Mouse (Mus musculus): ENCODE data around the gene Ldah. TPM values are rescaled to one million over a fixed set of nuclear protein-coding genes. Genes with fewer than 3 reads are reported as not detected.

Gene Ldah
- polyA plus RNA-seq, 1 experiment from 2014 or later = 64.2 TPM

DNA sequence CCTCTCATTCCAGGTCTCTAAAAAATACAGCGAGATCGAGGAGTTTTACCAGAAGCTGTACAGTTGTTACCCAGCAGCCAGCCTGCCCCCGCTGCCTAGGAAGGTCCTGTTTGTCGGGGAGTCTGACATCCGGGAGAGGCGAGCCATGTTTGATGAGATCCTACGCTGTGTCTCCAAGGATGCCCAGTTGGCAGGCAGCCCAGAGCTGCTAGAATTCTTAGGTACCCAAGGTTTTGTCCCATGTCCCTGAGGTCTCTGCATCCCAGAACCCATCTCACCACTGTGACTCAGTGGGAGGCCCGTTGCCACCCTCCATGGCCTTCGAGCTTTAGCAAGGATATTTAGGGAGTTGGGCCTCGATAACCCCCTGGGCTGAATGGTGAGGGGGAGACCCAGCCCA lies 113.6 kb downstream of the Ldah start:
- Histone ChIP-seq H3K9me3 (no peaks in the 10 kb centered on the region), H3K9ac (no peak overlapping the region), H3K27ac (no peak overlapping the region), H3K4me1 (peaks cover 14% of the 10 kb centered on the region), H3K36me3 (peaks cover 56% of the 10 kb centered on the region), H3K4me3 (no peak overlapping the region), H3K27me3 (no peaks in the 10 kb centered on the region), H3K4me2 (no peak overlapping the region)
- ATAC-seq (ENCODE audit: insufficient number of reproducible peaks, low FRiP score, low TSS enrichment, low read depth) = no peak
- 85% methylated on average over 10 of the region's 10 CpGs for WGBS

GRCm38 (mm10) chr12:8324086-8324485 lies 116.2 kb downstream of the Ldah start:
- WGBS = 88% methylated on average over 10 of the region's 10 CpGs
- Histone ChIP-seq H3K4me3 (no peak overlapping the region), H3K9ac (no peak overlapping the region), H3K4me1 (peaks cover 14% of the 10 kb centered on the region), H3K4me2 (no peak overlapping the region), H3K27ac (no peak overlapping the region), H3K27me3 (no peaks in the 10 kb centered on the region), H3K9me3 (no peaks in the 10 kb centered on the region), H3K36me3 (peaks cover 47% of the 10 kb centered on the region)
- ATAC-seq (ENCODE audit: insufficient number of reproducible peaks, low FRiP score, low TSS enrichment, low read depth) = no peak

DNA sequence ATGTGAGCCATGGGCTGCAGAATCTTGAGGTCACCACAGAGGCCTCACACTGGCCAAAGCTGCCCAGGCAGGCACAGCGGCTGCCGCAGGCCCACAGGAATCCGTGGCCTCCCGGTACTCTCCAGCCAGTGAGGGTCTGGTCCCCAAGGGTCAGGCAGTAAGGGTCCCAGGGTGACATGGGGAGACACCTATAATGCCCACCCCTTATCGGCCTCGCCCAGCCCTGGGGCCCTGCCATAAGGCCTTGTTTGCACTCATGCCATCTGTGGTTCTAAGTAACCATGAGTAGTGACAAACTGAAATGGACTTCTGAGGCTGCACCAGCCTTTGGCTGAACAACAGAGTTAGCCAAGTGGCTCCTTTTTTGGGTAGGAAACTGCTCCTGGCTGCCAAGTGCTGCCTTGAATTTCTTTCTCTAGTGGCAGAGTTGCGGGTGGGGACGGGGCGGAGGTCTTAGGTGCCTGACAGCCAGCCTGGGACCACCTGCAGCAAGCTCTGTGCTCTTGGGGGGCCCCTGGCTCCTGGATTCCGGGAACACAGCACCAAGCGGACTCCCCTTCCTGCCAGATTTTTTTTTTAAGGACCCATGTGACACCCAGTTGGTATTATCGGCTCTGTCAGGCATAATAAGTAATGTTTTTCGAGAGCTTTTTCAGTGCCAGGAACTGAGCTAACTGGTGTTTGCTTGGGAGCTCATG lies 117.5 kb downstream of the Ldah start:
- ATAC-seq (ENCODE audit: insufficient number of reproducible peaks, low FRiP score, low TSS enrichment, low read depth) = no peak

GRCm38 (mm10) chr12:8325943-8326522 lies 118.1 kb downstream of the Ldah start:
- Histone ChIP-seq H3K4me3 (no peak overlapping the region), H3K36me3 (peaks cover 48% of the 10 kb centered on the region), H3K4me2 (no peak overlapping the region), H3K4me1 (peaks cover 6% of the 10 kb centered on the region), H3K9me3 (no peaks in the 10 kb centered on the region), H3K9ac (no peak overlapping the region), H3K27ac (no peak overlapping the region), H3K27me3 (no peaks in the 10 kb centered on the region)
- no peak for ATAC-seq (ENCODE audit: insufficient number of reproducible peaks, low FRiP score, low TSS enrichment, low read depth)
- WGBS = 89% methylated on average over 17 of the region's 17 CpGs

More for the DNA sequence above, 117.5 kb downstream of the Ldah start:
- H3K4me3 ChIP-seq = no peak overlapping the region
- H3K9ac ChIP-seq = no peak overlapping the region
- H3K36me3 ChIP-seq = peaks cover 50% of the 10 kb centered on the region
- no peak overlapping the region for H3K27ac ChIP-seq
- 89% methylated on average over 13 of the region's 13 CpGs for WGBS
- no peak overlapping the region for H3K4me2 ChIP-seq
- H3K4me1 ChIP-seq = peaks cover 6% of the 10 kb centered on the region
- no peaks in the 10 kb centered on the region for H3K27me3 ChIP-seq
- H3K9me3 ChIP-seq = no peaks in the 10 kb centered on the region

GRCm38 (mm10) chr12:8326825-8327674 lies 119.1 kb downstream of the Ldah start:
- no peaks in the 10 kb centered on the region for H3K27me3 ChIP-seq
- peak; percentile 61 for ATAC-seq (ENCODE audit: insufficient number of reproducible peaks, low FRiP score, low TSS enrichment, low read depth)
- H3K9ac ChIP-seq = 0 out of 2 replicates have a peak overlapping the region, but pooled peaks have one; percentile 7
- 32% methylated on average over 17 of the region's 17 CpGs for WGBS
- peaks cover 10% of the 10 kb centered on the region for H3K4me1 ChIP-seq
- no peak overlapping the region for H3K4me2 ChIP-seq
- peak overlapping the region; percentile 57; the same call in 1 of the 2 replicates for H3K27ac ChIP-seq
- no peak overlapping the region for H3K4me3 ChIP-seq
- H3K36me3 ChIP-seq = peaks cover 49% of the 10 kb centered on the region
- H3K9me3 ChIP-seq = no peaks in the 10 kb centered on the region

DNA sequence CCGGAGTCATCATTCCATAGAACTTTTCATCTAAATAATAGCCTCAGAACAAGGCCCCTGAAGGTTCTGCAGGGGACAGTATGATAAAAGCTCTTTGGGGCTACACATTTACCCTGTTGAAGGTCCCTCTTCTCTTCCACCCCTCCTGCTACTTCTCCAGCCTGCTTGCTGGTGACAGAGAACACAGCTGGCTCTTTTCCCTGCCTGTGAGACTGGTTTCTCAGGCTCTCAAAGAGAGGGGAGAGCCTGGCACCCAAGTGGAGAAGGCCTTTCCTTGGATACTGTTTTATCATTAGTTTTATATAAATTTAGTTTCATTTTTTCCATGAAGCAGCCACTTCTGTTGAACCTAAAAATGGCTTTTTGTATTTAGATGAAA lies 119.8 kb downstream of the Ldah start:
- Histone ChIP-seq H3K4me1 (peaks cover 10% of the 10 kb centered on the region), H3K4me2 (no peak overlapping the region), H3K9ac (0 out of 2 replicates have a peak overlapping the region, but pooled peaks have one; percentile 7), H3K27me3 (no peaks in the 10 kb centered on the region), H3K36me3 (peaks cover 48% of the 10 kb centered on the region), H3K27ac (0 out of 2 replicates have a peak overlapping the region, but pooled peaks have one; percentile 57), H3K4me3 (no peak overlapping the region), H3K9me3 (no peaks in the 10 kb centered on the region)
- 91% methylated on average over 1 of the region's 1 CpGs for WGBS
- ATAC-seq (ENCODE audit: insufficient number of reproducible peaks, low FRiP score, low TSS enrichment, low read depth) = no peak

GRCm38 (mm10) chr12:8329236-8329635 lies 121.3 kb downstream of the Ldah start:
- 94% methylated on average over 7 of the region's 7 CpGs for WGBS
- H3K36me3 ChIP-seq = peaks cover 41% of the 10 kb centered on the region
- ATAC-seq (ENCODE audit: insufficient number of reproducible peaks, low FRiP score, low TSS enrichment, low read depth) = no peak

DNA sequence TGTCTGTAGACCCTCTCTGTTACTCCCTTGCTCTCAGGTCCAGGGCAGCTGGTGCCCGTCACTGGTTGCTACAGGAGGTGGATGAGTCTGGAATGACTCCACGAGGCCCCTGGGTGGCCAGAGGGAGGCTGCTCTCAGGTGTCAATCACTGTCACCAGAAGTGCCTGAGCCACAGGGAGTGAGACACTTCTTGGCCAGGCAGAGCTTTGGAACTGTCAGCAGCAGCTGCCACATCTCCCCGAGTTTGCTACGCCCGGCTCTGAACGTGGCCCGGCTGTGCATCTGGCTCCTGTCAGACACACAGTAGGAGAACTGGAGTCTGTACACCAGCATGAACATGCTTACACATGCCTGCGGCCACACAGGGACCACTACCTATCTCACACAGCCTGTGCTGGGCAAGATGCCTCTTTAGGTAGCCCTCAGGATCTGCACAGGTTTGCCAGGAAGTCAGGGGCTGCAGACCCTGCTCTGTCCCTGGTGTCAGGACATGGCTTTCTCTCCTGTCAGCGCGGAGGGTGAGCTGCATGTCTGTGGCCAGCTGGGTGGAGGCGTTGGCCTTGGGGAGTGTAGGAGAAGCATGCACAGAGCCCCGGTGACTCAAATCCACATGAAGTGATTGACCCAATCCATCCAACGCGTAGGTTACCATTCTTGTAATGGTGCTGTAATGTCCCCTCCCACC lies 123.7 kb downstream of the Ldah start:
- Histone ChIP-seq H3K27me3 (no peaks in the 10 kb centered on the region), H3K36me3 (peaks cover 45% of the 10 kb centered on the region), H3K4me3 (no peak overlapping the region), H3K4me1 (peaks cover 10% of the 10 kb centered on the region), H3K27ac (no peak overlapping the region), H3K9ac (no peak overlapping the region), H3K4me2 (no peak overlapping the region), H3K9me3 (no peaks in the 10 kb centered on the region)
- peak; percentile 11; the same call in 1 of the 2 replicates for ATAC-seq (ENCODE audit: insufficient number of reproducible peaks, low FRiP score, low TSS enrichment, low read depth)
- WGBS = 62% methylated on average over 14 of the region's 14 CpGs

More at GRCm38 (mm10) chr12:8329236-8329635, 121.3 kb downstream of the Ldah start:
- H3K27me3 ChIP-seq = no peaks in the 10 kb centered on the region
- H3K9me3 ChIP-seq = no peaks in the 10 kb centered on the region
- no peak overlapping the region for H3K4me2 ChIP-seq
- H3K4me1 ChIP-seq = peaks cover 10% of the 10 kb centered on the region
- H3K9ac ChIP-seq = no peak overlapping the region
- no peak overlapping the region for H3K4me3 ChIP-seq
- no peak overlapping the region for H3K27ac ChIP-seq

DNA sequence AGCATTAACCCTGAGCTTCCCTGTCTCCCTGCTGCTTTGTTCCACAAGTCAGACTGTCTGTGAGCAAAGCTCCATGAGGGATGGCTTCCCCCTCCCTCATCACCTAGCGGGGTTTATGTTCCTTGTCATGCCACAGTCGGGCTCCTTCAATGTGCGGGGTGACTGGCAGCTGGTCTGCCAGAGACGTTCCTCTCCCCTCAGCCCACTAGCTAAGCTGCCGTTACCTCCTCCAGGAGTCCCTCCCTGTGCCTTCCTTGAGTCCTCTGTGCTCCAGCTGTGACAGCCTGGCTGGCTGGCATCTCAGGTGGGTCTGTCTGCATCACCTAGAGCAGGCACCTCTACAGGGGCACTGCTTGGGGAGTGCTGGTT lies 124.3 kb downstream of the Ldah start:
- Histone ChIP-seq H3K36me3 (peaks cover 50% of the 10 kb centered on the region), H3K9me3 (no peaks in the 10 kb centered on the region), H3K4me2 (no peak overlapping the region), H3K27me3 (no peaks in the 10 kb centered on the region), H3K27ac (no peak overlapping the region), H3K4me3 (no peak overlapping the region), H3K4me1 (peaks cover 11% of the 10 kb centered on the region), H3K9ac (no peak overlapping the region)
- 57% methylated on average over 5 of the region's 5 CpGs for WGBS
- no peak for ATAC-seq (ENCODE audit: insufficient number of reproducible peaks, low FRiP score, low TSS enrichment, low read depth)

DNA sequence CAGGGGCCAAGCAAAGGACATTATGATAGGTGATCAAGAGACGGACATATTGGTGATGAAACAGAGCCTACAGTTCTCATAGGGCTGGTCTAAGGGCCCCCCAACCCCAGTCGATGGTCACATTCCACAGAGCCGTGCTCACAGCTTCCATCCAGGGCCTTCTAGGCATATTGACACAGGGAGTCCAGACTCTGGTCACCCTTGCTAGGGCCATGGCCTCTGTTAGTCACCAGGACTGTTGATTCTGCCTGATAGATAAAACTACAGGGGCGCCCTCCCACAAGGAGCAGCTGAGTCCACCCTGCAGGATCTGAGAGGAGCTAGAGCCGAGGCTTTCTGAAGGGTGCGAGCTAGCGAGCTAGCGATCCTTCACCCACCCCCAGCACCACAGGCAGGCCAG lies 125.7 kb downstream of the Ldah start:
- Histone ChIP-seq H3K27ac (no peak overlapping the region), H3K4me2 (no peak overlapping the region), H3K4me3 (no peak overlapping the region), H3K27me3 (no peaks in the 10 kb centered on the region), H3K4me1 (peaks cover 13% of the 10 kb centered on the region), H3K36me3 (peaks cover 60% of the 10 kb centered on the region), H3K9ac (no peak overlapping the region), H3K9me3 (no peaks in the 10 kb centered on the region)
- WGBS = 91% methylated on average over 8 of the region's 8 CpGs
- ATAC-seq (ENCODE audit: insufficient number of reproducible peaks, low FRiP score, low TSS enrichment, low read depth) = no peak

- no peak for ATAC-seq (ENCODE audit: insufficient number of reproducible peaks, low FRiP score, low TSS enrichment, low read depth)
- Histone ChIP-seq H3K4me3 (no peak overlapping the region), H3K27ac (no peak overlapping the region), H3K9me3 (no peaks in the 10 kb centered on the region), H3K4me2 (no peak overlapping the region), H3K4me1 (peaks cover 14% of the 10 kb centered on the region), H3K9ac (no peak overlapping the region), H3K36me3 (peaks cover 60% of the 10 kb centered on the region), H3K27me3 (no peaks in the 10 kb centered on the region)
- WGBS = 71% methylated on average over 4 of the region's 4 CpGs
Measured at GRCm38 (mm10) chr12:8334261-8334660, 126.4 kb downstream of the Ldah start.
